Mouse (Mus musculus) neural tube, embryonic 11.5 days (tissue): ENCODE measurements around the gene Iqsec1. TPM values are rescaled to one million over a fixed set of nuclear protein-coding genes. Genes with fewer than 3 reads are reported as not detected.

Experiments
- ATAC-seq: fragments of 200-750 bp; cut with Nextera tagmentation; 2 replicates; pipeline ENCODE4 v1.8.0; 2017; ENCODE audit warnings: moderate number of reproducible peaks, mild to moderate bottlenecking, moderate TSS enrichment, moderate library complexity; ENCODE audit not compliant: insufficient read depth, low FRiP score, low TSS enrichment
- DNase-seq: peaks from one replicate; pipeline ENCODE4 v3.0.0-alpha.2; 2015; ENCODE audit warnings: low spot score
- H3K27ac ChIP-seq: fragments of 300-500 bp; sonication (generic); 2 replicates; pipeline ENCODE4 v1.5.1; 2014; ENCODE audit warnings: low read depth, mild to moderate bottlenecking, low read length
- H3K27me3 ChIP-seq: fragments of 300-500 bp; sonication (generic); 2 replicates; pipeline ENCODE4 v1.6.1; 2014; ENCODE audit warnings: mild to moderate bottlenecking, low read length, mixed read lengths; ENCODE audit not compliant: control insufficient read depth, insufficient read depth
- H3K36me3 ChIP-seq: fragments of 300-500 bp; sonication (generic); 2 replicates; pipeline ENCODE4 v1.6.1; 2014; ENCODE audit warnings: mild to moderate bottlenecking, low read length, moderate library complexity, mixed read lengths; ENCODE audit not compliant: control insufficient read depth, insufficient read depth
- H3K4me1 ChIP-seq: fragments of 300-500 bp; sonication (generic); 2 replicates; pipeline ENCODE4 v1.6.1; 2014; ENCODE audit warnings: low read length, mixed read lengths; ENCODE audit not compliant: control insufficient read depth, insufficient read depth
- H3K4me2 ChIP-seq: fragments of 300-500 bp; sonication (generic); 2 replicates; pipeline ENCODE4 v1.6.1; 2014; ENCODE audit warnings: low read depth, mild to moderate bottlenecking, moderate library complexity
- H3K4me3 ChIP-seq: fragments of 300-500 bp; sonication (generic); 2 replicates; pipeline ENCODE4 v1.5.1; 2014; ENCODE audit warnings: low read depth, low read length
- H3K9ac ChIP-seq: fragments of 300-500 bp; sonication (generic); 2 replicates; pipeline ENCODE4 v1.6.1; 2014; ENCODE audit warnings: mild to moderate bottlenecking, low read length
- H3K9me3 ChIP-seq: fragments of 300-500 bp; sonication (generic); 2 replicates; pipeline ENCODE4 v1.6.1; 2016; ENCODE audit warnings: low read length; ENCODE audit not compliant: control insufficient read depth
- WGBS: fragments of 180-500 bp; shearing (Covaris S2); extraction: QIAGEN DNeasy Blood & Tissue Kit; methylation state at CpG from one replicate; pipeline ENCODE4 v1.1.7; 2014; 5-methylcytosine and 5-hydroxymethylcytosine counted together
- polyA plus RNA-seq: library from polyadenylated mRNA; unstranded; fragments of >200 nt; fragmentation: Nextera tagmentation; extraction: Ambion mirVana; gene quantifications from 2 replicates; pipeline ENCODE4 v1.2.1, GENCODE M21; 2014

Gene Iqsec1
- polyA plus RNA-seq, 1 experiment from 2014 or later, result 18.6 TPM

- Histone ChIP-seq H3K4me3 (peak overlapping the region; percentile 12), H3K9me3 (no peaks in the 10 kb centered on the region), H3K27me3 (no peaks in the 10 kb centered on the region), H3K4me1 (peaks cover 10% of the 10 kb centered on the region; the same call in 1 of the 2 replicates), H3K4me2 (peak overlapping the region; percentile 44), H3K27ac (no peak overlapping the region), H3K36me3 (no peaks in the 10 kb centered on the region), H3K9ac (peak overlapping the region; percentile 39)
- 2% methylated on average over 22 of the region's 22 CpGs for WGBS
- ATAC-seq (peak; percentile 87), DNase-seq (peak; percentile 89)
Measured at GRCm38 (mm10) chr6:90809960-90810362, 178.5 kb downstream of the Iqsec1 start.

- peaks cover 10% of the 10 kb centered on the region; the same call in 1 of the 2 replicates for H3K4me1 ChIP-seq
- H3K4me3 ChIP-seq, result peak overlapping the region; percentile 12
- no peaks in the 10 kb centered on the region for H3K9me3 ChIP-seq
- no peaks in the 10 kb centered on the region for H3K27me3 ChIP-seq
- H3K27ac ChIP-seq, result no peak overlapping the region
- no peak for DNase-seq
- peak overlapping the region; percentile 44 for H3K4me2 ChIP-seq
- peak overlapping the region; percentile 39 for H3K9ac ChIP-seq
- 67% methylated on average over 11 of the region's 11 CpGs for WGBS
- no peaks in the 10 kb centered on the region for H3K36me3 ChIP-seq
- ATAC-seq, result 0 out of 2 replicates have a peak, but pooled peaks have one; percentile 2
Measured at GRCm38 (mm10) chr6:90809077-90809840, 179.2 kb downstream of the Iqsec1 start.

GRCm38 (mm10) chr6:90808544-90808943 is 179.9 kb downstream of the Iqsec1 start:
- H3K4me2 ChIP-seq, result no peak overlapping the region
- H3K36me3 ChIP-seq, result no peaks in the 10 kb centered on the region
- H3K27ac ChIP-seq, result no peak overlapping the region
- H3K27me3 ChIP-seq, result no peaks in the 10 kb centered on the region
- no peak overlapping the region for H3K4me3 ChIP-seq
- H3K4me1 ChIP-seq, result peaks cover 10% of the 10 kb centered on the region; the same call in 1 of the 2 replicates
- no peak overlapping the region for H3K9ac ChIP-seq
- ATAC-seq (no peak), DNase-seq (no peak)
- no peaks in the 10 kb centered on the region for H3K9me3 ChIP-seq
- 15% methylated on average over 5 of the region's 5 CpGs for WGBS

- no peak overlapping the region for H3K9ac ChIP-seq
- no peak overlapping the region for H3K27ac ChIP-seq
- no peak overlapping the region for H3K4me3 ChIP-seq
- no peak overlapping the region for H3K4me2 ChIP-seq
- H3K4me1 ChIP-seq, result peaks cover 10% of the 10 kb centered on the region; the same call in 1 of the 2 replicates
- WGBS, result 67% methylated on average over 3 of the region's 3 CpGs
- DNase-seq (no peak), ATAC-seq (no peak)
- H3K9me3 ChIP-seq, result no peaks in the 10 kb centered on the region
- no peaks in the 10 kb centered on the region for H3K36me3 ChIP-seq
- no peaks in the 10 kb centered on the region for H3K27me3 ChIP-seq
Measured at GRCm38 (mm10) chr6:90808134-90808533, 180.4 kb downstream of the Iqsec1 start.

- no peak for DNase-seq
- no peak overlapping the region for H3K9ac ChIP-seq
Measured at GRCm38 (mm10) chr6:90807581-90807980, 180.9 kb downstream of the Iqsec1 start.

GRCm38 (mm10) chr6:90806743-90807142 is 181.7 kb downstream of the Iqsec1 start:
- H3K36me3 ChIP-seq, result no peaks in the 10 kb centered on the region
- H3K9me3 ChIP-seq, result no peaks in the 10 kb centered on the region
- DNase-seq (no peak), ATAC-seq (no peak)
- no peak overlapping the region for H3K4me2 ChIP-seq
- H3K4me1 ChIP-seq, result peaks cover 10% of the 10 kb centered on the region; the same call in 1 of the 2 replicates
- H3K27ac ChIP-seq, result no peak overlapping the region
- 88% methylated on average over 1 of the region's 1 CpGs for WGBS
- no peaks in the 10 kb centered on the region for H3K27me3 ChIP-seq
- H3K9ac ChIP-seq, result no peak overlapping the region
- H3K4me3 ChIP-seq, result no peak overlapping the region

More at GRCm38 (mm10) chr6:90807581-90807980, 180.9 kb downstream of the Iqsec1 start:
- Histone ChIP-seq H3K4me2 (no peak overlapping the region), H3K36me3 (no peaks in the 10 kb centered on the region), H3K27me3 (no peaks in the 10 kb centered on the region), H3K4me3 (no peak overlapping the region), H3K27ac (no peak overlapping the region), H3K4me1 (peaks cover 10% of the 10 kb centered on the region; the same call in 1 of the 2 replicates), H3K9me3 (no peaks in the 10 kb centered on the region)
- no peak for ATAC-seq
- WGBS, result 62% methylated on average over 2 of the region's 2 CpGs

- Histone ChIP-seq H3K36me3 (no peaks in the 10 kb centered on the region), H3K9ac (no peak overlapping the region), H3K4me3 (no peak overlapping the region), H3K27me3 (no peaks in the 10 kb centered on the region), H3K27ac (no peak overlapping the region), H3K9me3 (no peaks in the 10 kb centered on the region), H3K4me2 (no peak overlapping the region), H3K4me1 (peaks cover 10% of the 10 kb centered on the region; the same call in 1 of the 2 replicates)
- no peak for ATAC-seq
- 71% methylated on average over 2 of the region's 2 CpGs for WGBS
- no peak for DNase-seq
Measured at GRCm38 (mm10) chr6:90805101-90805500, 183.4 kb downstream of the Iqsec1 start.

GRCm38 (mm10) chr6:90804646-90805045 is 183.8 kb downstream of the Iqsec1 start:
- ATAC-seq, result no peak
- no peaks in the 10 kb centered on the region for H3K36me3 ChIP-seq
- no peak overlapping the region for H3K4me3 ChIP-seq
- H3K9ac ChIP-seq, result no peak overlapping the region
- H3K4me2 ChIP-seq, result no peak overlapping the region
- peaks cover 10% of the 10 kb centered on the region; the same call in 1 of the 2 replicates for H3K4me1 ChIP-seq
- no peak for DNase-seq
- H3K27me3 ChIP-seq, result no peaks in the 10 kb centered on the region
- no peaks in the 10 kb centered on the region for H3K9me3 ChIP-seq
- H3K27ac ChIP-seq, result no peak overlapping the region

GRCm38 (mm10) chr6:90802604-90803003 is 185.9 kb downstream of the Iqsec1 start:
- DNase-seq, result no peak
- no peak overlapping the region for H3K4me3 ChIP-seq
- no peak overlapping the region for H3K9ac ChIP-seq
- no peak overlapping the region for H3K4me2 ChIP-seq
- no peaks in the 10 kb centered on the region for H3K36me3 ChIP-seq
- H3K4me1 ChIP-seq, result no peaks in the 10 kb centered on the region
- no peaks in the 10 kb centered on the region for H3K9me3 ChIP-seq
- H3K27me3 ChIP-seq, result no peaks in the 10 kb centered on the region
- no peak for ATAC-seq
- WGBS, result 75% methylated on average over 8 of the region's 8 CpGs
- H3K27ac ChIP-seq, result no peak overlapping the region
